Mouse (Mus musculus): ENCODE results near the gene C530008M17Rik. TPM values are rescaled to one million over a fixed set of nuclear protein-coding genes. Genes with fewer than 3 reads are reported as not detected.

C530008M17Rik gene
- polyA plus RNA-seq, 1 experiment from 2014 or later, result 27.6 TPM

- ATAC-seq (ENCODE audit: extremely low read depth, insufficient number of reproducible peaks, low FRiP score, low TSS enrichment), result no peak
- H3K9me3 ChIP-seq, result no peaks in the 10 kb centered on the region
- peaks cover 1% of the 10 kb centered on the region; the same call in 1 of the 2 replicates for H3K4me1 ChIP-seq
- no peak overlapping the region for H3K27ac ChIP-seq (replicated peaks)
- no peaks in the 10 kb centered on the region for H3K36me3 ChIP-seq
- 46% methylated on average over 14 of the region's 14 CpGs for WGBS
- no peak overlapping the region for H3K9ac ChIP-seq
- H3K4me3 ChIP-seq, result no peak overlapping the region
- 0 out of 2 replicates have a peak overlapping the region, but pooled peaks have one; percentile 30 for H3K4me2 ChIP-seq
- H3K27me3 ChIP-seq (replicated peaks), result no peaks in the 10 kb centered on the region
These were observed 122.8 kb downstream of the C530008M17Rik start for GRCm38 (mm10) chr5:76779094-76779615.

- Histone ChIP-seq H3K4me3 (no peak overlapping the region), H3K36me3 (no peaks in the 10 kb centered on the region), H3K4me1 (peaks cover 4% of the 10 kb centered on the region; the same call in 1 of the 2 replicates), H3K27me3 (replicated peaks) (no peaks in the 10 kb centered on the region), H3K4me2 (no peak overlapping the region), H3K9ac (no peak overlapping the region), H3K27ac (replicated peaks) (no peak overlapping the region), H3K9me3 (no peaks in the 10 kb centered on the region)
- ATAC-seq (ENCODE audit: extremely low read depth, insufficient number of reproducible peaks, low FRiP score, low TSS enrichment), result no peak
- WGBS, result 54% methylated on average over 13 of the region's 13 CpGs
These were observed 125.6 kb downstream of the C530008M17Rik start for GRCm38 (mm10) chr5:76781943-76782342.

- no peaks in the 10 kb centered on the region for H3K36me3 ChIP-seq
- no peak overlapping the region for H3K4me3 ChIP-seq
- no peak overlapping the region for H3K4me2 ChIP-seq
- WGBS, result 49% methylated on average over 7 of the region's 7 CpGs
- no peak for ATAC-seq (ENCODE audit: extremely low read depth, insufficient number of reproducible peaks, low FRiP score, low TSS enrichment)
- no peaks in the 10 kb centered on the region for H3K9me3 ChIP-seq
- H3K27ac ChIP-seq (replicated peaks), result no peak overlapping the region
- H3K9ac ChIP-seq, result no peak overlapping the region
- H3K27me3 ChIP-seq (replicated peaks), result no peaks in the 10 kb centered on the region
- H3K4me1 ChIP-seq, result peaks cover 4% of the 10 kb centered on the region; the same call in 1 of the 2 replicates
These were observed 126.2 kb downstream of the C530008M17Rik start for GRCm38 (mm10) chr5:76782414-76783103.

GRCm38 (mm10) chr5:76783104-76783441 lies 126.8 kb downstream of the C530008M17Rik start:
- Histone ChIP-seq H3K27me3 (replicated peaks) (no peaks in the 10 kb centered on the region), H3K4me1 (peaks cover 4% of the 10 kb centered on the region; the same call in 1 of the 2 replicates), H3K4me3 (no peak overlapping the region), H3K9ac (no peak overlapping the region), H3K36me3 (no peaks in the 10 kb centered on the region), H3K4me2 (no peak overlapping the region), H3K27ac (replicated peaks) (no peak overlapping the region), H3K9me3 (no peaks in the 10 kb centered on the region)
- WGBS, result 61% methylated on average over 8 of the region's 8 CpGs
- ATAC-seq (ENCODE audit: extremely low read depth, insufficient number of reproducible peaks, low FRiP score, low TSS enrichment), result no peak

GRCm38 (mm10) chr5:76784151-76784723 lies 127.9 kb downstream of the C530008M17Rik start:
- 59% methylated on average over 7 of the region's 7 CpGs for WGBS

GRCm38 (mm10) chr5:76785013-76785412 lies 128.7 kb downstream of the C530008M17Rik start:
- 72% methylated on average over 6 of the region's 6 CpGs for WGBS
- H3K36me3 ChIP-seq, result no peaks in the 10 kb centered on the region
- ATAC-seq (ENCODE audit: extremely low read depth, insufficient number of reproducible peaks, low FRiP score, low TSS enrichment), result no peak
- H3K9me3 ChIP-seq, result no peaks in the 10 kb centered on the region
- no peaks in the 10 kb centered on the region for H3K27me3 ChIP-seq (replicated peaks)
- H3K9ac ChIP-seq, result no peak overlapping the region
- no peak overlapping the region for H3K4me3 ChIP-seq
- H3K27ac ChIP-seq (replicated peaks), result no peak overlapping the region
- no peak overlapping the region for H3K4me2 ChIP-seq
- peaks cover 4% of the 10 kb centered on the region; the same call in 1 of the 2 replicates for H3K4me1 ChIP-seq

More at GRCm38 (mm10) chr5:76784151-76784723, 127.9 kb downstream of the C530008M17Rik start:
- Histone ChIP-seq H3K27ac (replicated peaks) (no peak overlapping the region), H3K9ac (no peak overlapping the region), H3K4me3 (no peak overlapping the region), H3K27me3 (replicated peaks) (no peaks in the 10 kb centered on the region), H3K36me3 (no peaks in the 10 kb centered on the region), H3K9me3 (no peaks in the 10 kb centered on the region), H3K4me2 (no peak overlapping the region), H3K4me1 (peaks cover 4% of the 10 kb centered on the region; the same call in 1 of the 2 replicates)
- ATAC-seq (ENCODE audit: extremely low read depth, insufficient number of reproducible peaks, low FRiP score, low TSS enrichment), result no peak

- H3K4me2 ChIP-seq, result no peak overlapping the region
- WGBS, result 87% methylated on average over 4 of the region's 4 CpGs
- no peak for ATAC-seq (ENCODE audit: extremely low read depth, insufficient number of reproducible peaks, low FRiP score, low TSS enrichment)
These were observed 133.6 kb downstream of the C530008M17Rik start for GRCm38 (mm10) chr5:76789881-76790280.

GRCm38 (mm10) chr5:76791280-76791679 lies 135.0 kb downstream of the C530008M17Rik start:
- Histone ChIP-seq H3K9me3 (no peaks in the 10 kb centered on the region), H3K36me3 (no peaks in the 10 kb centered on the region), H3K9ac (no peak overlapping the region), H3K27ac (replicated peaks) (no peak overlapping the region), H3K4me2 (no peak overlapping the region), H3K27me3 (replicated peaks) (no peaks in the 10 kb centered on the region), H3K4me3 (no peak overlapping the region), H3K4me1 (no peaks in the 10 kb centered on the region)
- no peak for ATAC-seq (ENCODE audit: extremely low read depth, insufficient number of reproducible peaks, low FRiP score, low TSS enrichment)
- WGBS, result 48% methylated on average over 4 of the region's 4 CpGs

More at GRCm38 (mm10) chr5:76789881-76790280, 133.6 kb downstream of the C530008M17Rik start:
- Histone ChIP-seq H3K27ac (replicated peaks) (no peak overlapping the region), H3K36me3 (no peaks in the 10 kb centered on the region), H3K4me1 (no peaks in the 10 kb centered on the region), H3K9ac (no peak overlapping the region), H3K4me3 (no peak overlapping the region), H3K9me3 (no peaks in the 10 kb centered on the region), H3K27me3 (replicated peaks) (no peaks in the 10 kb centered on the region)

GRCm38 (mm10) chr5:76792720-76793119 lies 136.4 kb downstream of the C530008M17Rik start:
- Histone ChIP-seq H3K9me3 (no peaks in the 10 kb centered on the region), H3K4me1 (peaks cover 2% of the 10 kb centered on the region), H3K27me3 (replicated peaks) (no peaks in the 10 kb centered on the region), H3K4me3 (no peak overlapping the region), H3K36me3 (no peaks in the 10 kb centered on the region), H3K4me2 (no peak overlapping the region), H3K27ac (replicated peaks) (no peak overlapping the region), H3K9ac (no peak overlapping the region)
- WGBS, result 85% methylated on average over 6 of the region's 6 CpGs
- ATAC-seq (ENCODE audit: extremely low read depth, insufficient number of reproducible peaks, low FRiP score, low TSS enrichment), result no peak

- ATAC-seq (ENCODE audit: extremely low read depth, insufficient number of reproducible peaks, low FRiP score, low TSS enrichment), result no peak
- H3K27me3 ChIP-seq (replicated peaks), result no peaks in the 10 kb centered on the region
- H3K4me1 ChIP-seq, result peaks cover 14% of the 10 kb centered on the region
- H3K27ac ChIP-seq (replicated peaks), result no peak overlapping the region
- H3K9ac ChIP-seq, result no peak overlapping the region
- H3K9me3 ChIP-seq, result no peaks in the 10 kb centered on the region
- WGBS, result 85% methylated on average over 8 of the region's 8 CpGs
- no peak overlapping the region for H3K4me3 ChIP-seq
- no peak overlapping the region for H3K4me2 ChIP-seq
- no peaks in the 10 kb centered on the region for H3K36me3 ChIP-seq
These were observed 141.7 kb downstream of the C530008M17Rik start for GRCm38 (mm10) chr5:76798043-76798442.

GRCm38 (mm10) chr5:76799471-76799870 lies 143.2 kb downstream of the C530008M17Rik start:
- H3K4me2 ChIP-seq, result no peak overlapping the region
- 65% methylated on average over 10 of the region's 10 CpGs for WGBS
- peaks cover 14% of the 10 kb centered on the region for H3K4me1 ChIP-seq
- no peaks in the 10 kb centered on the region for H3K36me3 ChIP-seq
- no peak overlapping the region for H3K4me3 ChIP-seq
- no peak overlapping the region for H3K9ac ChIP-seq
- H3K27ac ChIP-seq (replicated peaks), result no peak overlapping the region
- H3K27me3 ChIP-seq (replicated peaks), result no peaks in the 10 kb centered on the region
- H3K9me3 ChIP-seq, result peaks cover 8% of the 10 kb centered on the region; the same call in 1 of the 2 replicates
- no peak for ATAC-seq (ENCODE audit: extremely low read depth, insufficient number of reproducible peaks, low FRiP score, low TSS enrichment)

All from heart, embryonic 13.5 days (tissue).